Mouse (Mus musculus) liver, embryonic 18 days (tissue): Measurements from ENCODE around the gene Ccdc17. TPM values are rescaled to one million over a fixed set of nuclear protein-coding genes. Genes with fewer than 3 reads are reported as not detected.

Experiments
- polyA plus RNA-seq: library from polyadenylated mRNA; depleted of rRNA; stranded (reverse); fragments of >200 nt; gene quantifications from 2 replicates; pipeline ENCODE4 v1.2.3, GENCODE M21; 2012; rRNA removed

The Ccdc17 gene
- polyA plus RNA-seq = 3.4 and 3.9 TPM in 2 replicates

DNA sequence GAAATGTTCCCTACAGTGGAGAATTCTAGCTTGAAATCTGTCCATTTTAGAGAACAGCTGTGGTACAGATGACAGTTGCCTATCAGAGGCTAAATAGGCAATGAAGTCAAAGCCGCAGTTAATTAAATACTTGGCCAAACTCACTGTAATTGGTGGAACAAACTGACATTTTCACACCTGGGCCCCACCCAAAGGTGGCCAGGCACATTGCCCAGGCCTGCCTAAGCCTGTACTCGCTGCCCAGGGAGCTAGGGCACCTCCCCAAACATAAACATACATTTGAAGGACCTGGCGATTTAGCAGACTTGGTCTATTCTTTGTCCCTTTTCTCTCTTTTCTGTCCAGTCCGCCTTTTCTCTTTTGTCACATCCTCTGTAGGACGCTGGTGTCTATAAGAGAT, at the start of gene Ccdc17:
Ccdc17 (plus strand) TSS at position 276 of the 400 bp plus-strand sequence.

DNA sequence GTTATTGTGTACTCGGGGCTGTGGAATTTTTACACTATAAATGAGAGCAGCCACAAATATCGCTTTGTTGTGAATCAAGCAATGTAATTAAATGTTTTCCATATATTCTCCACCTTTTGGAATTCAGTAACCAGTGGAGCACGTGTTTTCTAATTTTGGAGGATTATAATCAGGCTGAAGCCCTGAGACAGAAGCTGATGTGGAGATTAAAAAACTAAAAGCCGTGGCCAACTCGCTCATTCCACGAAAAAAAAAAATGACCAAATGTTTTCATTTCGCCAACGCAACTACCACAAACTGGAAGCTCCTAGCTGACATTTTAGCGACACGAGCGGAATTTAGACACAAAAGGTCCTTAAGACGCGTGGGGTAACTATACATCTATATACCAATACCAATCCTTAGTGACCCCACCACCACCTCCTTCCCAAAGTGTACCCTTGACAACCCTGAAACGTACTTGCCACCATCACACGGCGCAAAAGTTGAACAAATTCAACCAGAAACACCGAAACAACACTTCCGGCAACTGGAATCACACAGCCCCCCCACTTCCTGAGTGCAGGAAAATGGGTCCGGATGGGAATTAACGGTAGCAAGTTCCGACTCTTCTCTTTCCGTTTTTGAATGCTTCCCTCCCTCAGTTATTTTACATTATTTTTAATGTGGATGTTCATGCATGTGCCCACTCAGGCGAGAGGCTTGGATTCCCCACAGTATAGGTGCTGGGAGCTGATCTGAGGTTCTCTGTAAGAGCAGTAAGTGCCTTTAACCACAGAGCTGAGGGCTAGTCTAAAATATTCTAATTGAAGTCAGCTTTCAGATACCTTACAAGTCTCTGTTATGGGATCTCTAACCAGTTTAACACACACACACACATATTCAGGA, 40.8 kb upstream of the Ccdc17 start, which contains the start of gene Tmem69:
Tmem69 (minus strand) TSS at position 524 of the 888 bp plus-strand sequence.

DNA sequence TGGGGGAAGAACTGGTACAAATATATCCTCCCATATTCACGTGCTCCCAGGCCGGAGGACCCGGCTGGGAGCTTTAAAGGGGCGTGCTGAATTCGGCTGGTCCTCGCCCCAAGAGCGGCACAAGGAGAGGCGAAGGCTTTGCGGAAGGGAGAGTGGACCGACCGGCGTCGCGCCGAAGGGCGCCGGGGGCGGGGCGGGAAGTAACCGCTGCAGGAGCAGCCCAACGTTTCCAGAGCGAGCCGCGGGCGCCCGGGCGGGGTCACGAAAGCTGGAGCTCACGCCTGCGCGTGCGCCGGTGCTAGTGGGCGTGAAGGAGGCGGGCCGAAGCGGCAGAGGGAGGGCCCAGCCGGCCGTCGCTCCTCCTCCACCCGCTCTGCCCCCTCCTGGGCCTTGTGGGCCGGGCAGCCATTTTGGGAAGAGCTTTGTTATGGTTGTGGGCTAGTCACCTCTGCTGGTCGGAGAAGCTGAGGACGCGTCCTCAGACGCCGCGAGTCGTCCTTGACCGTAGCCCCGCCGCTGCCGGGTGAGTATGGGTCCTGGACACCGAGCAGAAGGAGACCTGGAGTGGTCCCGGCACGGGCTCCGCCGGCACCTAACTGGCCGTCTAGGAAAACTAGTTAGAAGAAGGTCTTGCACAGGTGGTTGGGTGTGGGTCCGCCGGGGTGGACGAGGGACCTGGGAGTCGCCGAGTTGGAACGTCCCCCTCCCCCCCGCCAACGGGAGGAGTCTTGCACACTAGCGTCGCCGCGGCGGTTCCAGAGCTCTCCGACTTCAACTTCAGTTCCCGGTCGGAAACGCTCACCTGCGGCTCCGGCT, 38.9 kb upstream of the Ccdc17 start, which contains the start of gene Gpbp1l1:
Gpbp1l1 (plus strand) TSS at position 353 of the 816 bp plus-strand sequence.

DNA sequence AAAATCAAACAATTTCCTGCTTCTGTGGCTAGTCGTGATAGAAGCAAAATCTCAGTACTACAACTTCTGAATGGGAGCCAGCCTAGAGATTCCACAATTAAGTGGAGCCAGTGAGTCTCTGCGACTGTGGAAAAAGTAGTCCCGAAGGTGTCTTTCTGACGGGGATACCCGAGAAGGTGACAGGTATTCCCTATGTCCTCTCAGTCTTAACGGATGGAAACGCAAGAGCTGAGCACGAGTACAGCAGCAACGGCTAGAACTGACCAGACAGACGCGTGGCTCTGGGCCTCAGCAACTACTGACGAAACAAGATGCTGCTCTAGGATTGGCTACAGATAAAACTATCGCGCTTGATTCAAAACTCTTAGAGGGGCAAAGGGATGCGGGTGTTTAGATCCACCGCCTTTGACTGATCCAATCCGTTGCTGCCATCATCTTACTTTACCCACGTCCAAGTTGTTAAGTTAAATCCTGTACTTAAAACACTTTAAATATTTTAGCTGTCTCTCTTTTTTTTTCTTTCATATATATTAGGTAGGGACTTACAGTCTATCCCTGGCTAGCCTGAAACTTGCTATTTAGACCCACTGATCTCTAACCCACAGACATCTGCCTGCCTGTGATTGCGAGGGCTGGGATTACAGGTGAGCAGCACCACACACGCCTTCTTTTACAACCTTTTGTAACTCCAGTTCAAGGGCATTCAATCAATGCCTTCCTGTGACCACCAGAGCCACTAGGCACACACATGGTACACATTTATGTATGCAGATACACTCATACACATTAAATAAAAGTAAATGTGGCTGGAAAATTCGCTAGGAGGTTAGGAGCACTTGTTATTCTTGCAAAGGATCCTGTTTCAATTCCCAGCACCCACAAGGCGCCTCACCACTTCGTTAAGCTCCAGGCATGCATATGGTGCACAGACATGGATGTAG, 31.5 kb downstream of the Ccdc17 start, which contains the start of gene Nasp:
Nasp (minus strand) TSS at position 220 of the 941 bp plus-strand sequence.

Other genes with a start within 250 kb of the Ccdc17 start
- gene Mast2, start 132.5 kb upstream of the Ccdc17 start, polyA plus RNA-seq = 6.7 and 8.6 TPM in 2 replicates
- gene Ipp, start 89.1 kb upstream of the Ccdc17 start, polyA plus RNA-seq = 4.6 and 4.7 TPM in 2 replicates
- 6.6 and 7.1 TPM in 2 replicates for gene Tmem69, start 40.7 kb upstream of the Ccdc17 start, polyA plus RNA-seq
- gene Gpbp1l1, start 39.0 kb upstream of the Ccdc17 start, polyA plus RNA-seq = 26.6 TPM in 2 replicates
- gene Nasp, start 31.3 kb downstream of the Ccdc17 start, polyA plus RNA-seq = 20.1 TPM in 2 replicates
- 277 and 296 TPM in 2 replicates for gene Akr1a1, start 55.0 kb downstream of the Ccdc17 start, polyA plus RNA-seq
- gene Prdx1, start 88.9 kb downstream of the Ccdc17 start, polyA plus RNA-seq = 463 and 613 TPM in 2 replicates
- gene Mmachc, start 111.8 kb downstream of the Ccdc17 start, polyA plus RNA-seq = 7.0 and 7.4 TPM in 2 replicates
- 17.1 and 20.6 TPM in 2 replicates for gene Ccdc163, start 111.9 kb downstream of the Ccdc17 start, polyA plus RNA-seq
- gene Tesk2, start 124.3 kb downstream of the Ccdc17 start, polyA plus RNA-seq = 4.7 and 4.9 TPM in 2 replicates
- gene Toe1, start 211.0 kb downstream of the Ccdc17 start, polyA plus RNA-seq = 9.7 and 11.0 TPM in 2 replicates
- gene Mutyh, start 211.1 kb downstream of the Ccdc17 start, polyA plus RNA-seq = 2.8 and 3.1 TPM in 2 replicates
- 0.06 and 0.07 TPM in 2 replicates for gene Hpdl, start 225.1 kb downstream of the Ccdc17 start, polyA plus RNA-seq